ENCODE assay signal across 23 mouse cellular contexts in the genomic region with DNA sequence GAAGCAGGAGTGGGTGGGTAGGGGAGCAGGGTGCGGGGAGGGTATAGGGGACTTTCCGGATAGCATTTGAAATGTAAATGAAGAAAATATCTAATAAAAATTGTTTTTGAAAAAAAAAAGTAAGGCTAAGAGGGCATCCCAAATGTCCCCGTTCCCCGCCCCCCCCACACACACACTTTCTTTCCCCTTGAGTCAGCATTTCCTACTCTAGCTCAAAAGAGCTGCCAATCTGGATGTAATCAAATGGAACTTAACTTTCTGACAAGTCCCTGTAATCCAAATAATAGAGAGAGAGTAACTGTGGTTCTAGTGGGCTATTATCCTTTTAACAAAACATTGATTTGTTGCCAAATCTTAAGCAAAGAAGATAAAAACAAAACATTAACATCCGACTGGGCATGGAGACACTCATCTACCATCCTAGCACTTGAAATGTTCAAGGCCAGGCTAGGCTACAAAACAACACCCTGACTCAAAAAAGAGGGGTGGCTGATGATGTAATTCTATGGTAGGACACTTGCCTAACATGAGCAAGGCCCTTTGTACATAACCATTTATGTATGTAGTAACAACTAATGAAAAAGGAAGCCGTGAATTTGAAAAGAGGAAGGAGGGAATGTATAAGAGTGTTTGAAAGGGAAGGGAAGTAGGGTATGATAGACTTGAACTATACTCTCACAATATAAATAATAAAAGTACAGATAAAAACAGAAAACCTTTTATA.
DNase-seq lines count a peak whose midpoint lies in the region; ATAC-seq and TF ChIP-seq lines count a peak whose summit lies in the region.
"Had no signal": no experiment of that assay in that cellular context is flagged by ENCODE, and none has a peak within 500 bp of the region (broad histone marks: within the 10 kb centered on the region; RNA-seq: fewer than 3 reads in every experiment).

No protein-coding gene starts in this region.

- TF ChIP-seq RAD21 in CH12.LX (IDR thresholded peaks at IDR 0.05; ENCODE audit: low read depth, low read length): no peak

- H3K36me3 ChIP-seq in lung, postnatal 0 days (ENCODE audit: insufficient read depth, low read length): no peaks in the 10 kb centered on the region
- H3K36me3 ChIP-seq in CH12.LX (replicated peaks in 1 of 2; ENCODE audit: control insufficient read depth in 1 of 2, insufficient read depth in 1 of 2, low read length in 1 of 2): peaks cover 0 to 8% of the 10 kb centered on the region in 2 experiments
- H3K36me3 ChIP-seq: embryonic facial prominence, embryonic 12.5 days; embryonic facial prominence, embryonic 15.5 days; hindbrain, embryonic 12.5 days; hindbrain, embryonic 15.5 days had no signal

- no peak overlapping the region for H3K4me3 ChIP-seq in lung, postnatal 0 days (ENCODE audit: low read depth, low read length)
- no peak overlapping the region for H3K4me3 ChIP-seq in lung, adult 2 months (replicated peaks; ENCODE audit: extremely low read depth, low read depth, low read length)
- no peak overlapping the region for H3K4me3 ChIP-seq in CH12.LX (replicated peaks in 1 of 3; ENCODE audit: low read depth in 2 of 3, low read length in 2 of 3, poor library complexity in 1 of 3)
- H3K4me3 ChIP-seq: embryonic facial prominence, embryonic 12.5 days; embryonic facial prominence, embryonic 15.5 days; gastrocnemius, adult 2 months; hindbrain, embryonic 12.5 days; hindbrain, embryonic 15.5 days had no signal

- dilution Hi-C loops in CH12.LX (cut with MboI; ENCODE audit: extremely low pct_ligation_motif_present, extremely low pct_unique_long_range_greater_than_20kb, low sequenced_read_pairs): no loop called here

- 69% methylated on average over 6 of the region's 6 CpGs for WGBS in lung, postnatal 0 days
- WGBS in lung, adult 2 months: 62% methylated on average over 6 of the region's 6 CpGs

- H3K4me1 ChIP-seq in lung, postnatal 0 days (ENCODE audit: insufficient read depth, low read depth, low read length): 0 out of 2 replicates have a peak, but pooled peaks cover 3% of the 10 kb centered on the region
- peaks cover 3% of the 10 kb centered on the region for H3K4me1 ChIP-seq in lung, adult 2 months (ENCODE audit: control insufficient read depth, insufficient read depth, low read length)
- H3K4me1 ChIP-seq in CH12.LX (ENCODE audit: control insufficient read depth in 1 of 2, insufficient read depth in 2 of 2): peaks cover 11 to 13% of the 10 kb centered on the region in 2 experiments

- no peak for TF ChIP-seq EP300 in lung, postnatal 0 days (IDR thresholded peaks at IDR 0.05)
- no peak for TF ChIP-seq EP300 in CH12.LX (IDR thresholded peaks at IDR 0.05; ENCODE audit: low read length)

- ATAC-seq in lung, postnatal 0 days: no peak
- peak; percentile 95 for ATAC-seq in granulocyte monocyte progenitor cell, adult 5-6 weeks (replicated peaks; ENCODE audit: poor library complexity, severe bottlenecking)
- ATAC-seq in monocyte, adult 5-6 weeks (replicated peaks; ENCODE audit: insufficient number of reproducible peaks, low FRiP score, low TSS enrichment, poor library complexity, severe bottlenecking): 0 out of 2 replicates have a peak, but pooled peaks have one; percentile 53
- ATAC-seq: forebrain, embryonic 14.5 days; forebrain, postnatal 0 days; Patski had no signal

- no peak for TF ChIP-seq CTCF in lung, postnatal 0 days (IDR thresholded peaks at IDR 0.05)
- no peak for TF ChIP-seq CTCF in lung, adult 2 months (IDR thresholded peaks at IDR 0.05; ENCODE audit: insufficient read depth, low read length)
- no peak for TF ChIP-seq CTCF in CH12.LX (conservative IDR thresholded peaks at IDR 0.05 in 1 of 2, IDR thresholded peaks at IDR 0.05 in 1 of 2; ENCODE audit: low read depth in 2 of 2, low read length in 2 of 2)

- H3K9me3 ChIP-seq in lung, postnatal 0 days (ENCODE audit: low read length): no peaks in the 10 kb centered on the region
- no peaks in the 10 kb centered on the region for H3K9me3 ChIP-seq in CH12.LX (replicated peaks; ENCODE audit: low read length)
- H3K9me3 ChIP-seq: embryonic facial prominence, embryonic 12.5 days; embryonic facial prominence, embryonic 15.5 days; G1E; hindbrain, embryonic 12.5 days; hindbrain, embryonic 15.5 days had no signal

- H3K4me2 ChIP-seq in lung, postnatal 0 days (replicated peaks; ENCODE audit: low read depth, low read length): no peak overlapping the region
- H3K4me2 ChIP-seq in CH12.LX (ENCODE audit: insufficient read depth, low read depth, poor library complexity, severe bottlenecking): no peak overlapping the region
- H3K4me2 ChIP-seq: embryonic facial prominence, embryonic 12.5 days; embryonic facial prominence, embryonic 15.5 days; heart, embryonic 11.5 days; hindbrain, embryonic 12.5 days; hindbrain, embryonic 15.5 days had no signal

- no peak for TF ChIP-seq POLR2A in lung, adult 2 months (IDR thresholded peaks at IDR 0.05; ENCODE audit: borderline replicate concordance, extremely low read depth, low read depth, low read length)
- TF ChIP-seq POLR2A in CH12.LX (IDR thresholded peaks at IDR 0.05; ENCODE audit: low read depth, low read length): no peak

- H3K27ac ChIP-seq in lung, postnatal 0 days (ENCODE audit: low read length): no peak overlapping the region
- no peak overlapping the region for H3K27ac ChIP-seq in CH12.LX (ENCODE audit: insufficient read depth, low read depth)
- H3K27ac ChIP-seq: embryonic facial prominence, embryonic 12.5 days; embryonic facial prominence, embryonic 15.5 days; gastrocnemius, adult 2 months; hindbrain, embryonic 12.5 days; hindbrain, embryonic 15.5 days had no signal

- H3K79me2 ChIP-seq in CH12.LX (replicated peaks; ENCODE audit: control insufficient read depth, extremely low read depth, insufficient read depth, poor library complexity, severe bottlenecking): no peaks in the 10 kb centered on the region

- H3K27me3 ChIP-seq in lung, postnatal 0 days (replicated peaks; ENCODE audit: insufficient read depth, low read length): no peaks in the 10 kb centered on the region
- no peaks in the 10 kb centered on the region for H3K27me3 ChIP-seq in CH12.LX (replicated peaks)
- H3K27me3 ChIP-seq: embryonic facial prominence, embryonic 12.5 days; embryonic facial prominence, embryonic 15.5 days; hindbrain, embryonic 12.5 days; hindbrain, embryonic 15.5 days; Patski had no signal

- H3K9ac ChIP-seq in lung, postnatal 0 days (replicated peaks; ENCODE audit: low read depth): no peak overlapping the region
- H3K9ac ChIP-seq in CH12.LX (ENCODE audit: insufficient read depth, low read depth): no peak overlapping the region
- H3K9ac ChIP-seq: embryonic facial prominence, embryonic 12.5 days; embryonic facial prominence, embryonic 15.5 days; forebrain, postnatal 0 days; hindbrain, embryonic 12.5 days; hindbrain, embryonic 15.5 days had no signal

- DNase-seq in lung, postnatal 0 days (ENCODE audit: low spot score): peak; percentile 22
- no peak for DNase-seq in lung, adult 2 months
- no peak for DNase-seq in CH12.LX (ENCODE audit: extremely low read depth)
- no peak for DNase-seq in ovary, postnatal 14 days (ENCODE audit: low spot score)
- no peak for DNase-seq in cerebellum, postnatal 14 days
- DNase-seq: adrenal gland, postnatal 10 days; adrenal gland, postnatal 36 days; cerebellum, adult 11-12 months; cerebellum, adult 8-10 months; cerebellum, postnatal 10 days; forebrain, postnatal 0 days; gastrocnemius, adult 2 months; gastrocnemius, postnatal 14 days had no signal

- in situ Hi-C loops in CH12.LX (cut with MboI; ENCODE audit: low pct_ligation_motif_present, low pct_unique_long_range_greater_than_20kb, low sequenced_read_pairs): no loop called here

TF ChIP-seq in CH12.LX, 34 proteins besides CTCF, POLR2A, EP300 and RAD21:
- TF ChIP-seq NELFE (IDR thresholded peaks at IDR 0.05; ENCODE audit: low read depth, low read length) (no peak), ZMIZ1 (IDR thresholded peaks at IDR 0.05; ENCODE audit: low read depth, low read length) (no peak), MAFK (IDR thresholded peaks at IDR 0.05; ENCODE audit: insufficient replicate concordance, low read length) (peak; percentile 78)
TF ChIP-seq in CH12.LX: peak in this region for 1.
